Mouse (Mus musculus): ENCODE data around the gene Hdac9. TPM values are rescaled to one million over a fixed set of nuclear protein-coding genes. Genes with fewer than 3 reads are reported as not detected.

Gene Hdac9
- polyA plus RNA-seq, 1 experiment: 0.06 TPM

DNA sequence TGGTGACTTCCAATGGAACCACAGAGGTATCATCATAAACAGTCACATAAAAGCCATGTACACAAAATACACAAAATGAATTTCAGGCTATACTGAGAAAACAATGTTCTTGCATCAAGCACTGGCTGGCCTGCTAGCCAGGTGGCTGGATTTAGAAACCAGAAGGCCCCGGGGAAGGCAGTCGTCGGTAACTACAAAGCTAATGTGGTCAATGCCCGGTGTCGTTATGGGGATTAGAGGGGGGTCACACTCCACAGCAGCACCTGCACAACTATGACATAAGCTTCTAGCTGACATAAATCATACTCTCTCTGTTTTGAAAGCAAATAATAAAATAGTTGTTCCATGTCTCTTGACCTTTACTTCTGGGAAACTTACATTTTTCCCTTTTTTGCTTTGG, 256.9 kb downstream of the Hdac9 start:
- Histone ChIP-seq H3K36me3 (ENCODE audit: control insufficient read depth, insufficient read depth) (no peaks in the 10 kb centered on the region), H3K4me3 (ENCODE audit: insufficient read depth, poor library complexity, severe bottlenecking) (no peak overlapping the region), H3K79me3 (ENCODE audit: low read depth) (no peaks in the 10 kb centered on the region), H3K79me2 (ENCODE audit: control insufficient read depth, insufficient read depth) (no peaks in the 10 kb centered on the region), H3K27me3 (ENCODE audit: control insufficient read depth, insufficient read depth, insufficient read length) (no peaks in the 10 kb centered on the region), H3ac (ENCODE audit: control insufficient read depth, insufficient read length, low read depth) (no peak overlapping the region)
- TF ChIP-seq MYOG (IDR thresholded peaks at IDR 0.05; ENCODE audit: control insufficient read depth, extremely low read depth, insufficient read length) (no peak), MYOD1 (IDR thresholded peaks at IDR 0.05; ENCODE audit: control insufficient read depth, insufficient read length, low read depth) (no peak), CTCF (IDR thresholded peaks at IDR 0.05; ENCODE audit: control insufficient read depth, insufficient read depth, insufficient read length) (no peak), MAX (IDR thresholded peaks at IDR 0.05) (no peak), USF1 (IDR thresholded peaks at IDR 0.05; ENCODE audit: low read depth) (no peak), FOSL1 (IDR thresholded peaks at IDR 0.05; ENCODE audit: insufficient read depth, low read length, poor library complexity, severe bottlenecking) (no peak), CEBPB (IDR thresholded peaks at IDR 0.05; ENCODE audit: low read depth) (no peak)

DNA sequence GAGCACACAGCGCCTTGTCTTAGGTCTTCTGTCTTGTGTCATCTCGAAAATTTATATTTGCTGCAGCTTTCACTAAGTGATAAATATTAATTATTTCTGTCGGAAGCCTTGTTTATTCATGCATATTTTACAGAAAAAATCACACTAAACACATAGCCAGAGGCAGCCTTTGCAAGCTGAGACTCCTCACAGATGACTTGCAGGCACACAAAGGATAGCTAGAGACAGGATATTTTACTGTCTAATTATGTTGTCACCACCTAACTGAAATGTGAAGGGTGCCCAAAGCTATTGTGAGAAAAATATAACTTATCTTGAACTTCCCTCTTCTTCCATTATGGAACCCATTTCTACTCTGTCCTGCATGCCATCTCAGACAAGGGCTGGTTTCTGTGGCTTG, 258.3 kb downstream of the Hdac9 start:
- Histone ChIP-seq H3ac (ENCODE audit: control insufficient read depth, insufficient read length, low read depth) (no peak overlapping the region), H3K27me3 (ENCODE audit: control insufficient read depth, insufficient read depth, insufficient read length) (no peaks in the 10 kb centered on the region), H3K79me3 (ENCODE audit: low read depth) (no peaks in the 10 kb centered on the region), H3K4me3 (ENCODE audit: insufficient read depth, poor library complexity, severe bottlenecking) (no peak overlapping the region), H3K36me3 (ENCODE audit: control insufficient read depth, insufficient read depth) (no peaks in the 10 kb centered on the region), H3K79me2 (ENCODE audit: control insufficient read depth, insufficient read depth) (no peaks in the 10 kb centered on the region)
- TF ChIP-seq CTCF (IDR thresholded peaks at IDR 0.05; ENCODE audit: control insufficient read depth, insufficient read depth, insufficient read length) (no peak), FOSL1 (IDR thresholded peaks at IDR 0.05; ENCODE audit: insufficient read depth, low read length, poor library complexity, severe bottlenecking) (no peak), USF1 (IDR thresholded peaks at IDR 0.05; ENCODE audit: low read depth) (no peak), MAX (IDR thresholded peaks at IDR 0.05) (no peak)

DNA sequence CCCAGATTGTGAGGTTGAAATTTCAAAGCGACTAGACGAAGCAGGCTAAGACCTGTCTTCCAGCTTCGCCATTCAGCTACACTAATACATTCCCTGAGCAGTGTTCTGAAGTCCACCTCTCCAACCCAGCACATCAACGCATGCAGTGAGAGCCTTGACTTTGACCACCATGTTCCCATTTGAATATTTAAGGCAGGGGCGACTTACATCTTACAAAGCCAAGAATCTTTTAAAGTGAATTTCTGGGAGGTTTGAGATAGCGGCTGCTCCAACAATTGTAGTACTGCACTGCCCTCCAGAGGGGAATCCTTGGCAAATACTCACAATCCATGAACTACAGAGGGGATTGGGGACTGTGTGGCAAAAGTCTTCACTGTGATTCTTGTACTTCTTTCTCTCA, 258.8 kb downstream of the Hdac9 start:
- H3ac ChIP-seq (ENCODE audit: control insufficient read depth, insufficient read length, low read depth): no peak overlapping the region
- no peaks in the 10 kb centered on the region for H3K79me3 ChIP-seq (ENCODE audit: low read depth)
- no peaks in the 10 kb centered on the region for H3K79me2 ChIP-seq (ENCODE audit: control insufficient read depth, insufficient read depth)
- no peak overlapping the region for H3K4me3 ChIP-seq (ENCODE audit: insufficient read depth, poor library complexity, severe bottlenecking)
- TF ChIP-seq USF1 (IDR thresholded peaks at IDR 0.05; ENCODE audit: low read depth) (no peak), MYOG (IDR thresholded peaks at IDR 0.05; ENCODE audit: control insufficient read depth, extremely low read depth, insufficient read length) (no peak), FOSL1 (IDR thresholded peaks at IDR 0.05; ENCODE audit: insufficient read depth, low read length, poor library complexity, severe bottlenecking) (no peak), CTCF (IDR thresholded peaks at IDR 0.05; ENCODE audit: control insufficient read depth, insufficient read depth, insufficient read length) (peak; percentile 34), MYOD1 (IDR thresholded peaks at IDR 0.05; ENCODE audit: control insufficient read depth, insufficient read length, low read depth) (no peak), MAX (IDR thresholded peaks at IDR 0.05) (no peak), CEBPB (IDR thresholded peaks at IDR 0.05; ENCODE audit: low read depth) (no peak)
- H3K36me3 ChIP-seq (ENCODE audit: control insufficient read depth, insufficient read depth): no peaks in the 10 kb centered on the region
- no peaks in the 10 kb centered on the region for H3K27me3 ChIP-seq (ENCODE audit: control insufficient read depth, insufficient read depth, insufficient read length)

DNA sequence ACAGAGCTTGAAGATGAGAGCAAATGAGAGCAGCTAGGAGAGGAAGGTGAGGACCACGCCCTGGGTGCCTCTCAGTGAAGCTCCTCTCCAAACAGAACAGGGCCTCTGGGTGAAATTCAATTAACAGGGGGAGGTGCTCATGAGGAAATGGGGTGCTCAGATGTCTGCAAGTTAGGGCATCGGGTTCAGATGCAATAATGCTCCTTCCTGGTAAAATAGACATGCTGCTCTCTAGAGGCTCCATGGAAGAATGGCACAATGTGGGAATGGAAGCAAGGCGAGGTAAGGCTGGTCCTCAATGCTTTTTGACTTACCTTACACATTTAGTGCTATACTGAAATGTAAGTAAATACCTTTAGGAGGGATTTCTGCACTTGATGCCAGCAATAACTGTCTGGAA, 263.3 kb downstream of the Hdac9 start:
- H3ac ChIP-seq (ENCODE audit: control insufficient read depth, insufficient read length, low read depth): no peak overlapping the region
- no peak overlapping the region for H3K4me3 ChIP-seq (ENCODE audit: insufficient read depth, poor library complexity, severe bottlenecking)
- no peak for TF ChIP-seq MAX (IDR thresholded peaks at IDR 0.05)
- TF ChIP-seq FOSL1 (IDR thresholded peaks at IDR 0.05; ENCODE audit: insufficient read depth, low read length, poor library complexity, severe bottlenecking): no peak
- no peak for TF ChIP-seq MYOD1 (IDR thresholded peaks at IDR 0.05; ENCODE audit: control insufficient read depth, insufficient read length, low read depth)
- no peak for TF ChIP-seq MYOG (IDR thresholded peaks at IDR 0.05; ENCODE audit: control insufficient read depth, extremely low read depth, insufficient read length)
- no peak for TF ChIP-seq CEBPB (IDR thresholded peaks at IDR 0.05; ENCODE audit: low read depth)
- no peak for TF ChIP-seq CTCF (IDR thresholded peaks at IDR 0.05; ENCODE audit: control insufficient read depth, insufficient read depth, insufficient read length)
- no peak for TF ChIP-seq USF1 (IDR thresholded peaks at IDR 0.05; ENCODE audit: low read depth)
- no peaks in the 10 kb centered on the region for H3K79me2 ChIP-seq (ENCODE audit: control insufficient read depth, insufficient read depth)
- no peaks in the 10 kb centered on the region for H3K27me3 ChIP-seq (ENCODE audit: control insufficient read depth, insufficient read depth, insufficient read length)
- no peaks in the 10 kb centered on the region for H3K79me3 ChIP-seq (ENCODE audit: low read depth)
- H3K36me3 ChIP-seq (ENCODE audit: control insufficient read depth, insufficient read depth): no peaks in the 10 kb centered on the region

DNA sequence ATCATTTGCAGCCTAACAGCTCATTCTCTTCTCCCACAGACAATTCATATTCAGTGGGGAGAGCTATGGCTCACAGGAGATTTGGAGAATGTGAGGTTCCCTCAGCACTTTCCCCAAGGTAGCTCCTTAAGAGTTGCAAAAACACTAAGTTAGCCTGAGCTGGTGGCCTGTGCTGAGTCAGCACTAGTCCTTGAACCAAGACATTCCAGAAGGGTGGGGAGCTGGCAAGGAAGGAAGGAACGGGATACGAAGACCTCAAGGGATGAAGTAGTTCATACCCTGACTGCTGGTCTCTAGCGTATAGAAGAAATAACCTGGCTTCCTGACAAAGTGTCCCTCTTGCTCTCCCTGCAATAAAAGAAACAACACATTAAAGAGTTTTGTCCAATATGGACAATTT, 268.1 kb downstream of the Hdac9 start:
- no peak for TF ChIP-seq FOSL1 (IDR thresholded peaks at IDR 0.05; ENCODE audit: insufficient read depth, low read length, poor library complexity, severe bottlenecking)
- no peak for TF ChIP-seq MYOG (IDR thresholded peaks at IDR 0.05; ENCODE audit: control insufficient read depth, extremely low read depth, insufficient read length)
- TF ChIP-seq MAX (IDR thresholded peaks at IDR 0.05): no peak
- TF ChIP-seq CTCF (IDR thresholded peaks at IDR 0.05; ENCODE audit: control insufficient read depth, insufficient read depth, insufficient read length): no peak
- no peak for TF ChIP-seq MYOD1 (IDR thresholded peaks at IDR 0.05; ENCODE audit: control insufficient read depth, insufficient read length, low read depth)
- no peak for TF ChIP-seq USF1 (IDR thresholded peaks at IDR 0.05; ENCODE audit: low read depth)
- TF ChIP-seq CEBPB (IDR thresholded peaks at IDR 0.05; ENCODE audit: low read depth): no peak
- no peaks in the 10 kb centered on the region for H3K79me2 ChIP-seq (ENCODE audit: control insufficient read depth, insufficient read depth)
- H3K79me3 ChIP-seq (ENCODE audit: low read depth): no peaks in the 10 kb centered on the region
- no peak overlapping the region for H3K4me3 ChIP-seq (ENCODE audit: insufficient read depth, poor library complexity, severe bottlenecking)
- H3K27me3 ChIP-seq (ENCODE audit: control insufficient read depth, insufficient read depth, insufficient read length): no peaks in the 10 kb centered on the region
- H3K36me3 ChIP-seq (ENCODE audit: control insufficient read depth, insufficient read depth): no peaks in the 10 kb centered on the region
- no peak overlapping the region for H3ac ChIP-seq (ENCODE audit: control insufficient read depth, insufficient read length, low read depth)

DNA sequence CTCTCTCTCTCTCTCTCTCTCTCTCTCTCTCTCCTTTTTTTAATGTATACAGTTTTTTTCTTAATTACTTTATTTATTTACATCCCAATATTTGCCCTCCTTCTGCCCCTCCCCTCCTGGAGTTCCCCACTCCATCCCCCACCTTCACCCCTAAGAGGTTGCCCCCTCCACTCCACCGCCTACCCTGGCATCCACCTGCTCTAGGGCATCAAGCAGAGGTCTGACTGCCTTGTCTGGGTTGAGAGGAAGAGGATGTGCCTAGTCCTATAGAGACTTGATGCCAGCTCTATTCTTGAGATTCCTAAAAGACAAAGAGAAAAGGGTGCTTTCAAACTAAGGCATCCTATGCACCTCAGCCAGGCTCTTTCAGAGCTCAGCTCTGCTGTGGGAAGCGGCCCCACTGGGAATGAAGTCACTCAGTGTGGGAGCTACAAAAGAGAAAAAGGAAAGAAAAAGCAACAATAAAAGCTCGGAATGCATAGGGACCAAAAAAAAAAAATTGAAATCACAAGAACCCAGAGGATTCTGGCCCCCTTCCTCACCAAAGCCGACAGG, 275.1 kb downstream of the Hdac9 start:
- H3K79me2 ChIP-seq (ENCODE audit: control insufficient read depth, insufficient read depth): no peaks in the 10 kb centered on the region
- no peaks in the 10 kb centered on the region for H3K36me3 ChIP-seq (ENCODE audit: control insufficient read depth, insufficient read depth)
- H3ac ChIP-seq (ENCODE audit: control insufficient read depth, insufficient read length, low read depth): no peak overlapping the region
- no peaks in the 10 kb centered on the region for H3K27me3 ChIP-seq (ENCODE audit: control insufficient read depth, insufficient read depth, insufficient read length)
- no peak for TF ChIP-seq MYOD1 (IDR thresholded peaks at IDR 0.05; ENCODE audit: control insufficient read depth, insufficient read length, low read depth)
- TF ChIP-seq CEBPB (IDR thresholded peaks at IDR 0.05; ENCODE audit: low read depth): no peak
- no peak for TF ChIP-seq CTCF (IDR thresholded peaks at IDR 0.05; ENCODE audit: control insufficient read depth, insufficient read depth, insufficient read length)
- TF ChIP-seq FOSL1 (IDR thresholded peaks at IDR 0.05; ENCODE audit: insufficient read depth, low read length, poor library complexity, severe bottlenecking): no peak
- no peak for TF ChIP-seq MAX (IDR thresholded peaks at IDR 0.05)
- TF ChIP-seq MYOG (IDR thresholded peaks at IDR 0.05; ENCODE audit: control insufficient read depth, extremely low read depth, insufficient read length): no peak
- no peak for TF ChIP-seq USF1 (IDR thresholded peaks at IDR 0.05; ENCODE audit: low read depth)
- no peaks in the 10 kb centered on the region for H3K79me3 ChIP-seq (ENCODE audit: low read depth)
- no peak overlapping the region for H3K4me3 ChIP-seq (ENCODE audit: insufficient read depth, poor library complexity, severe bottlenecking)

All from C2C12 (cell line).